Mouse (Mus musculus): Measurements from ENCODE around the gene Stam2. TPM values are rescaled to one million over a fixed set of nuclear protein-coding genes. Genes with fewer than 3 reads are reported as not detected.

Gene Stam2
- total RNA-seq, 2 experiments from 2014 or later: 25.3 to 27.2 TPM

- intact Hi-C loops (cut with DNase I): no loop called here
- no peak for DNase-seq (ENCODE audit: low spot score in 2 of 2)
Measured at GRCm38 (mm10) chr2:52732611-52733010, 9.5 kb downstream of the Stam2 start.

GRCm38 (mm10) chr2:52732001-52732400, 10.1 kb downstream of the Stam2 start:
- intact Hi-C loops (cut with DNase I): no loop called here
- DNase-seq (ENCODE audit: low spot score in 2 of 2): no peak

- intact Hi-C loops (cut with DNase I): no loop called here
- peak in 1 of 2 experiments; percentile 39 for DNase-seq (ENCODE audit: low spot score in 2 of 2)
Measured at GRCm38 (mm10) chr2:52730891-52731290, 11.2 kb downstream of the Stam2 start.

GRCm38 (mm10) chr2:52720231-52721025, 21.7 kb downstream of the Stam2 start:
- DNase-seq (ENCODE audit: low spot score in 2 of 2): no peak
- intact Hi-C loops (cut with DNase I): no loop called here

GRCm38 (mm10) chr2:52717076-52717475, 25.0 kb downstream of the Stam2 start:
- intact Hi-C loops (cut with DNase I): loop anchor here (10.0 kb wide), 1 partner anchor 82 kb away; no protein-coding TSS in a partner anchor
- DNase-seq (ENCODE audit: low spot score in 2 of 2): no peak

GRCm38 (mm10) chr2:52715538-52715937, 26.5 kb downstream of the Stam2 start:
- peak in 1 of 2 experiments; percentile 70 for DNase-seq (ENCODE audit: low spot score in 2 of 2)

GRCm38 (mm10) chr2:52714111-52714510, 28.0 kb downstream of the Stam2 start:
- intact Hi-C loops (cut with DNase I): loop anchor here (2.0 to 10.0 kb wide), 2 partner anchors 39 to 79 kb away; no protein-coding TSS in a partner anchor
- DNase-seq (ENCODE audit: low spot score in 2 of 2): no peak

More at GRCm38 (mm10) chr2:52715538-52715937, 26.5 kb downstream of the Stam2 start:
- intact Hi-C loops (cut with DNase I): loop anchor here (2.0 to 10.0 kb wide), 2 partner anchors 41 to 81 kb away; no protein-coding TSS in a partner anchor

GRCm38 (mm10) chr2:52710804-52711203, 31.3 kb downstream of the Stam2 start:
- intact Hi-C loops (cut with DNase I): loop anchor here (10.0 kb wide), 1 partner anchor 76 kb away; no protein-coding TSS in a partner anchor
- DNase-seq (ENCODE audit: low spot score in 2 of 2): no peak

- DNase-seq (ENCODE audit: low spot score in 2 of 2): no peak
- intact Hi-C loops (cut with DNase I): no loop called here
Measured at GRCm38 (mm10) chr2:52709417-52709816, 32.7 kb downstream of the Stam2 start.

GRCm38 (mm10) chr2:52701368-52702036, 40.6 kb downstream of the Stam2 start:
- DNase-seq (ENCODE audit: low spot score in 2 of 2): no peak
- intact Hi-C loops (cut with DNase I): no loop called here

GRCm38 (mm10) chr2:52700352-52700751, 41.7 kb downstream of the Stam2 start:
- DNase-seq (ENCODE audit: low spot score in 2 of 2): no peak
- intact Hi-C loops (cut with DNase I): no loop called here

GRCm38 (mm10) chr2:52694604-52695003, 47.5 kb downstream of the Stam2 start:
- DNase-seq (ENCODE audit: low spot score in 2 of 2): no peak
- intact Hi-C loops (cut with DNase I): no loop called here

GRCm38 (mm10) chr2:52691745-52692144, 50.3 kb downstream of the Stam2 start:
- DNase-seq (ENCODE audit: low spot score in 2 of 2): no peak
- intact Hi-C loops (cut with DNase I): no loop called here

- DNase-seq (ENCODE audit: low spot score in 2 of 2): no peak
- intact Hi-C loops (cut with DNase I): no loop called here
Measured at GRCm38 (mm10) chr2:52686601-52687000, 55.5 kb downstream of the Stam2 start.

- no peak for DNase-seq (ENCODE audit: low spot score in 2 of 2)
- intact Hi-C loops (cut with DNase I): no loop called here
Measured at GRCm38 (mm10) chr2:52677589-52677988, 64.5 kb downstream of the Stam2 start.

- intact Hi-C loops (cut with DNase I): no loop called here
- peak in 1 of 2 experiments; percentile 39 for DNase-seq (ENCODE audit: low spot score in 2 of 2)
Measured at GRCm38 (mm10) chr2:52676913-52677303, 65.2 kb downstream of the Stam2 start.

GRCm38 (mm10) chr2:52676023-52676912, 65.8 kb downstream of the Stam2 start, which contains the start of gene Cacnb4:
Cacnb4 (minus strand) TSS chr2:52676831.
- intact Hi-C loops (cut with DNase I): no loop called here

GRCm38 (mm10) chr2:52675278-52675987, 66.6 kb downstream of the Stam2 start:
- DNase-seq (ENCODE audit: low spot score in 2 of 2): no peak
- intact Hi-C loops (cut with DNase I): loop anchor here (2.0 kb wide), 1 partner anchor 39 kb away; no protein-coding TSS in a partner anchor

More at GRCm38 (mm10) chr2:52676023-52676912, 65.8 kb downstream of the Stam2 start, which contains the start of gene Cacnb4:
- DNase-seq (ENCODE audit: low spot score in 2 of 2): peak; percentile 57 to 86

- intact Hi-C loops (cut with DNase I): loop anchor here (2.0 kb wide), 1 partner anchor 40 kb away; no protein-coding TSS in a partner anchor
- DNase-seq (ENCODE audit: low spot score in 2 of 2): peak; percentile 30 to 45
Measured at GRCm38 (mm10) chr2:52674886-52675277, 67.2 kb downstream of the Stam2 start.

All from left cerebral cortex, postnatal 25 days (tissue).